Mouse (Mus musculus) limb, embryonic 15.5 days (tissue): Measurements from ENCODE around the gene Socs2. TPM values are rescaled to one million over a fixed set of nuclear protein-coding genes. Genes with fewer than 3 reads are reported as not detected.
A peak's percentile ranks its signal among the peaks of the same experiment; 100 is the strongest.
"Not testable (repeated sequence)": the region's sequence is repeated elsewhere in the genome, so short reads cannot be mapped to it uniquely, and the experiment has no call there.

Experiments
- ATAC-seq: fragments of 200-750 bp; cut with Nextera tagmentation; 2 replicates; pipeline ENCODE4 v1.8.0; 2017; ENCODE audit warnings: low read depth, moderate TSS enrichment; ENCODE audit not compliant: insufficient number of reproducible peaks, low FRiP score, low TSS enrichment
- H3K27ac ChIP-seq: fragments of 300-500 bp; sonication (generic); 2 replicates; pipeline ENCODE4 v1.5.1; 2015; ENCODE audit warnings: moderate library complexity, mild to moderate bottlenecking, inconsistent platforms
- H3K27me3 ChIP-seq: fragments of 300-500 bp; sonication (generic); 2 replicates; pipeline ENCODE4 v1.6.1; 2015; ENCODE audit warnings: inconsistent platforms
- H3K36me3 ChIP-seq: fragments of 300-500 bp; sonication (generic); 2 replicates; pipeline ENCODE4 v1.6.1; 2015; ENCODE audit warnings: inconsistent platforms
- H3K4me1 ChIP-seq: fragments of 300-500 bp; sonication (generic); 2 replicates; pipeline ENCODE4 v1.6.1; 2015; ENCODE audit warnings: inconsistent platforms
- H3K4me2 ChIP-seq: fragments of 300-500 bp; sonication (generic); 2 replicates; pipeline ENCODE4 v1.6.1; 2015; ENCODE audit warnings: mild to moderate bottlenecking, inconsistent platforms
- H3K4me3 ChIP-seq: fragments of 300-500 bp; sonication (generic); 2 replicates; pipeline ENCODE4 v1.5.1; 2015; ENCODE audit warnings: mild to moderate bottlenecking, inconsistent platforms
- H3K9ac ChIP-seq: fragments of 300-500 bp; sonication (generic); 2 replicates; pipeline ENCODE4 v1.6.1; 2015; ENCODE audit warnings: inconsistent platforms
- H3K9me3 ChIP-seq: fragments of 300-500 bp; sonication (generic); 2 replicates; pipeline ENCODE4 v1.6.1; 2016; ENCODE audit warnings: inconsistent platforms
- WGBS: fragments of 180-500 bp; shearing (Covaris S2); methylation state at CpG from one replicate; pipeline ENCODE4 v1.1.7; 2015; 5-methylcytosine and 5-hydroxymethylcytosine counted together
- polyA plus RNA-seq: library from polyadenylated mRNA; unstranded; fragments of >200 nt; fragmentation: Nextera tagmentation; extraction: Ambion mirVana; gene quantifications from 2 replicates; pipeline ENCODE4 v1.2.1, GENCODE M21; 2015

Socs2 gene
- polyA plus RNA-seq, 1 experiment from 2014 or later: 49.6 TPM

GRCm38 (mm10) chr10:95407541-95408160 lies 9.3 kb downstream of the Socs2 start:
- 0 out of 2 replicates have a peak, but pooled peaks cover 3% of the 10 kb centered on the region for H3K27me3 ChIP-seq
- no peaks in the 10 kb centered on the region for H3K9me3 ChIP-seq
- peaks cover 6% of the 10 kb centered on the region; the same call in 1 of the 2 replicates for H3K4me1 ChIP-seq
- no peak overlapping the region for H3K4me3 ChIP-seq
- no peak overlapping the region for H3K27ac ChIP-seq
- no peak for ATAC-seq
- H3K36me3 ChIP-seq: 0 out of 2 replicates have a peak, but pooled peaks cover 3% of the 10 kb centered on the region
- H3K9ac ChIP-seq: no peak overlapping the region
- no peak overlapping the region for H3K4me2 ChIP-seq
- 34% methylated on average over 12 of the region's 12 CpGs for WGBS

DNA sequence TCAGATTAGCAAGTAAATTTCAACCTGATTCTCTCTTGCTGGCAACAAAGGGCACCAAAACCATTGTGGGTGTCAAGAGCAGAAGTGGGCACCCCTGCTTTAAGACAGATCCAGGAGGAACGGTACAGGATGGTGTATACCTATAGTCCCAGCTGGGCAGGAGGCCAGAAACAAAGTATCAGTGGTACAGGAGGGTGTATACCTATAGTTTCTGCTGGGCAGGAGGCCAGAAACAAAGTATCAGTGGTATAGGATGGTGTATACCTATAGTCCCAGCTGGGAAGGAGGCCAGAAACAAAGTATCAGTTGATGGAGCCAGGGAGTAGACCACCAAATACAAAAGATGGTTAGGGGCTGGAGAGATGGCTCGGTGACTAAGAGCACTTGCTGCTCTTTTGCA lies 12.2 kb downstream of the Socs2 start:
- Histone ChIP-seq H3K36me3 (no peaks in the 10 kb centered on the region), H3K27ac (no peak overlapping the region), H3K4me2 (no peak overlapping the region), H3K4me3 (no peak overlapping the region), H3K9ac (no peak overlapping the region), H3K9me3 (no peaks in the 10 kb centered on the region), H3K27me3 (no peaks in the 10 kb centered on the region), H3K4me1 (peaks cover 8% of the 10 kb centered on the region)
- no peak for ATAC-seq
- WGBS: 87% methylated on average over 2 of the region's 2 CpGs

DNA sequence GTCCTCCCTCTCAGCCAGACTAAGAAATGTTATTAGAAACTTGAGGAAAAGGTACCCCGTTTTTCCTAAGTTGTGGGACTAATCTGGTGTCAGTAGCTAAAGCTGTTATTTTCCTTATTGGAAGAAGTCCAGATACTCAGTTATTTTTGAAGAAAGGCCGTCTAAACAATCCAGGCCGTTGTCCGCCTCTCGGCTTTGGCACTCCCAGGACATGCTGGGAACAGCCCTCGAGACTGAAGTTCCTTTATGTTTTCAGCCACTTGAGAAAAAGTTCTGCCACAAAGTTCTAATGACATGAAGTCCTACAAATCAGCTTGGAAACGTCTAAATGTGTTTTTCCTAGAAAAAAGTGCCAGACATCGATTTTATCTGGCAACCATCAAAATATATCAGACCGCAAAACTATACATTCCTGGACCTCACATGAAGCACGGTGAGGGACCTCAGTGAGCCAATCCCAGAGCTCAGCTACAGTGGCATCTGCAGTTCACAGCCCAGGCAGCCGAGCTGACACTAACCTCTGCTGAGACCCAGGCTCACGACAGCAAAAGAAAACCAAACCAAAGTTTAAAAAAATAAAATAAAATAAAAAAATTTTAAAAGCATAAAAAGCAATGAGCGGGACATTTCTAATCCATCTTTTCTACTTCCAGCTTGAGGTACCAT lies 17.2 kb downstream of the Socs2 start:
- no peak for ATAC-seq
- WGBS: 35% methylated on average over 13 of the region's 13 CpGs
- H3K4me2 ChIP-seq: no peak overlapping the region

GRCm38 (mm10) chr10:95398489-95398888 lies 18.5 kb downstream of the Socs2 start:
- H3K36me3 ChIP-seq: no peaks in the 10 kb centered on the region
- ATAC-seq: no peak
- H3K4me1 ChIP-seq: peaks cover 32% of the 10 kb centered on the region
- H3K4me3 ChIP-seq: peak overlapping the region; percentile 33
- peak overlapping the region; percentile 63 for H3K4me2 ChIP-seq
- WGBS: 3% methylated on average over 16 of the region's 18 CpGs
- peaks cover 8% of the 10 kb centered on the region; the same call in 1 of the 2 replicates for H3K27me3 ChIP-seq
- no peak overlapping the region for H3K27ac ChIP-seq
- no peak overlapping the region for H3K9ac ChIP-seq
- H3K9me3 ChIP-seq: no peaks in the 10 kb centered on the region

More for the DNA sequence above, 17.2 kb downstream of the Socs2 start:
- H3K4me3 ChIP-seq: no peak overlapping the region
- H3K4me1 ChIP-seq: peaks cover 28% of the 10 kb centered on the region
- peaks cover 8% of the 10 kb centered on the region; the same call in 1 of the 2 replicates for H3K27me3 ChIP-seq
- H3K9me3 ChIP-seq: no peaks in the 10 kb centered on the region
- no peak overlapping the region; the same call in 1 of the 2 replicates for H3K27ac ChIP-seq
- H3K9ac ChIP-seq: no peak overlapping the region
- no peaks in the 10 kb centered on the region for H3K36me3 ChIP-seq

GRCm38 (mm10) chr10:95397191-95397835 lies 19.7 kb downstream of the Socs2 start:
- Histone ChIP-seq H3K4me3 (no peak overlapping the region), H3K36me3 (no peaks in the 10 kb centered on the region), H3K4me2 (no peak overlapping the region), H3K9me3 (no peaks in the 10 kb centered on the region), H3K27ac (no peak overlapping the region), H3K27me3 (peaks cover 8% of the 10 kb centered on the region; the same call in 1 of the 2 replicates), H3K4me1 (peaks cover 32% of the 10 kb centered on the region), H3K9ac (no peak overlapping the region)
- ATAC-seq: no peak
- WGBS: 41% methylated on average over 7 of the region's 7 CpGs

GRCm38 (mm10) chr10:95396356-95396755 lies 20.6 kb downstream of the Socs2 start:
- H3K27me3 ChIP-seq: peaks cover 8% of the 10 kb centered on the region; the same call in 1 of the 2 replicates
- ATAC-seq: no peak
- H3K4me2 ChIP-seq: no peak overlapping the region
- H3K4me1 ChIP-seq: peaks cover 32% of the 10 kb centered on the region
- 57% methylated on average over 8 of the region's 8 CpGs for WGBS
- no peak overlapping the region for H3K4me3 ChIP-seq
- H3K9ac ChIP-seq: no peak overlapping the region
- H3K27ac ChIP-seq: no peak overlapping the region
- H3K9me3 ChIP-seq: no peaks in the 10 kb centered on the region
- no peaks in the 10 kb centered on the region for H3K36me3 ChIP-seq

DNA sequence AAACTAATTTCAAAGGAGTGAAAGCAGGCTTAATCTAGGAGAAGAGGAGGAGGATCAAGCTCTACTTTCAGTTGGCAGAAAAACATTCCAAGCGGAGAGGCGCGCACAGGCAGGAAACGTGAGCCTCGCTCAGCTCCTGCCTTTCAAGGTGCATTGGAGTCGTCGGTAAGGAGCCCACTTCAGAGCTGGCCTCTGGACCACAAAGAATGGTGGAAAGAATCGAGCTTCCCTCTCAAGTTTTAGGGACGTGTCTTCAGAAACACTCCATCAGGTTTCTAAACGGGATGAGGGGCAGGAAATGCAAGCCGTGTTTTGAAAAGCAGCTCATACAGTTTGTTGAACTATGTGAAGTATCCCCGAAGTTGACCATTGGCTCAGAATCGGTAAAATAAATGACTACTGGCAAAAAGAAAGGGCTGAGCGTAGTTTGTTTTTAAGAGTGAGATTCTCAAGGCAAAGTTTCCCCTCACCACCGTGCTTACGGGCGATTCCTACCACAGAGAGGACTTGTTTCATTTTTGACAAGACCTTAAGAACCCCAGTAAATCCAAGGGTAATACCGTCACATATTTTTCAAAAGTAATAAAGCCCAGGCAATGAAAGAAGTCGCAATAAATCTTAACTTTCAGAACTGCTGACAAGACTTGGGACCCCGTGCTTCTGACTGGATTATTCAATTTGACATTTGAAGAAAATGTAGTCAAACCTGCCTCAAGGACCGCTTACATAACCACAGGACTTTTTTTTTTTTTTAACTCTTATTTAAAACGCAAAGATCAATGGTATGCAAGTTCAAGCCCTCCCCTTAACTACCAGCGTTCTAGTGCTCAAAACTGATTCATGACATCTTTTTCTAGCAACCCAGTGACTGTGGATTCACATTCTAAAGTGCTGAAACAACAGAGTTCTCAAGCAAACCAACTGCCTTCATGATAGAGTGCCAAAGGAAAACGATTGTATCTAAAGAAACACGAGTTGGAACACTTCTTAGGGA lies 21.9 kb downstream of the Socs2 start:
- Histone ChIP-seq H3K27ac (no peak overlapping the region), H3K4me1 (peaks cover 32% of the 10 kb centered on the region), H3K9me3 (no peaks in the 10 kb centered on the region), H3K4me2 (peak overlapping the region; percentile 43), H3K4me3 (peak overlapping the region; percentile 28), H3K9ac (no peak overlapping the region), H3K27me3 (peaks cover 8% of the 10 kb centered on the region; the same call in 1 of the 2 replicates), H3K36me3 (no peaks in the 10 kb centered on the region)
- ATAC-seq: no peak
- WGBS: 19% methylated on average over 25 of the region's 25 CpGs

- no peaks in the 10 kb centered on the region for H3K9me3 ChIP-seq
- H3K27me3 ChIP-seq: no peaks in the 10 kb centered on the region
- no peaks in the 10 kb centered on the region for H3K36me3 ChIP-seq
- H3K4me3 ChIP-seq: no peak overlapping the region
- peaks cover 23% of the 10 kb centered on the region; the same call in 1 of the 2 replicates for H3K4me1 ChIP-seq
- no peak overlapping the region for H3K4me2 ChIP-seq
- no peak overlapping the region for H3K27ac ChIP-seq
- no peak for ATAC-seq
- no peak overlapping the region for H3K9ac ChIP-seq
- 43% methylated on average over 8 of the region's 8 CpGs for WGBS
Observed at GRCm38 (mm10) chr10:95392073-95392472, 24.9 kb downstream of the Socs2 start.

GRCm38 (mm10) chr10:95390871-95391270 lies 26.1 kb downstream of the Socs2 start:
- H3K9ac ChIP-seq: no peak overlapping the region
- WGBS: 89% methylated on average over 9 of the region's 9 CpGs
- no peak overlapping the region for H3K4me3 ChIP-seq
- H3K9me3 ChIP-seq: no peaks in the 10 kb centered on the region
- no peak overlapping the region for H3K4me2 ChIP-seq
- no peak for ATAC-seq
- H3K4me1 ChIP-seq: peaks cover 19% of the 10 kb centered on the region; the same call in 1 of the 2 replicates
- no peak overlapping the region for H3K27ac ChIP-seq
- no peaks in the 10 kb centered on the region for H3K36me3 ChIP-seq
- H3K27me3 ChIP-seq: no peaks in the 10 kb centered on the region

GRCm38 (mm10) chr10:95389805-95390204 lies 27.2 kb downstream of the Socs2 start:
- H3K27me3 ChIP-seq, H3K27ac ChIP-seq, H3K9ac ChIP-seq, H3K4me3 ChIP-seq, ATAC-seq, H3K9me3 ChIP-seq, H3K36me3 ChIP-seq, H3K4me2 ChIP-seq, H3K4me1 ChIP-seq: not testable (repeated sequence)
- 89% methylated on average over 5 of the region's 5 CpGs for WGBS

GRCm38 (mm10) chr10:95388821-95389477 lies 28.0 kb downstream of the Socs2 start:
- no peak for ATAC-seq
- WGBS: 52% methylated on average over 23 of the region's 23 CpGs
- H3K9me3 ChIP-seq: no peaks in the 10 kb centered on the region
- no peak overlapping the region for H3K9ac ChIP-seq
- H3K27ac ChIP-seq: no peak overlapping the region
- H3K4me3 ChIP-seq: no peak overlapping the region
- no peak overlapping the region for H3K4me2 ChIP-seq
- H3K4me1 ChIP-seq: peaks cover 6% of the 10 kb centered on the region; the same call in 1 of the 2 replicates
- no peaks in the 10 kb centered on the region for H3K27me3 ChIP-seq
- no peaks in the 10 kb centered on the region for H3K36me3 ChIP-seq
